Mouse (Mus musculus): ENCODE results near the gene Rmdn3. TPM values are rescaled to one million over a fixed set of nuclear protein-coding genes. Genes with fewer than 3 reads are reported as not detected.

Rmdn3 gene
- total and polyA plus RNA-seq, 3 experiments, result 41.8 to 59.1 (median 49.9) TPM

- TF ChIP-seq SIN3A (IDR thresholded peaks at IDR 0.05; ENCODE audit: low read length) (peak; percentile 97), MAZ (IDR thresholded peaks at IDR 0.05; ENCODE audit: low read depth, low read length) (no peak), RCOR1 (conservative IDR thresholded peaks at IDR 0.05; ENCODE audit: low read depth, low read length) (no peak), NRF1 (IDR thresholded peaks at IDR 0.05; ENCODE audit: low read depth, low read length) (peak; percentile 73), PAX5 (IDR thresholded peaks at IDR 0.05; ENCODE audit: low read length) (no peak), UBTF (IDR thresholded peaks at IDR 0.05; ENCODE audit: low read depth, low read length) (peak; percentile 61; the same call in 1 of the 2 replicates), E2F4 (IDR thresholded peaks at IDR 0.05; ENCODE audit: insufficient replicate concordance, low read depth, low read length) (peak; percentile 96; the same call in 1 of the 2 replicates), IRF4 (IDR thresholded peaks at IDR 0.05; ENCODE audit: low read depth, low read length) (peak; percentile 26; the same call in 1 of the 2 replicates), NELFE (IDR thresholded peaks at IDR 0.05; ENCODE audit: low read depth, low read length) (peak; percentile 90), ELF1 (IDR thresholded peaks at IDR 0.05; ENCODE audit: low read depth, low read length) (peak; percentile 92), KAT2A (IDR thresholded peaks at IDR 0.05; ENCODE audit: insufficient replicate concordance, low read length) (peak; percentile 96; the same call in 1 of the 2 replicates), CHD1 (IDR thresholded peaks at IDR 0.05; ENCODE audit: low read depth, low read length) (no peak), TCF12 (IDR thresholded peaks at IDR 0.05; ENCODE audit: low read depth, low read length) (peak; percentile 64), MAFK (IDR thresholded peaks at IDR 0.05; ENCODE audit: insufficient replicate concordance, low read length) (no peak), ZNF384 (IDR thresholded peaks at IDR 0.05; ENCODE audit: low read depth, low read length) (no peak; the same call in 1 of the 2 replicates), ZKSCAN1 (IDR thresholded peaks at IDR 0.05; ENCODE audit: borderline replicate concordance, low read depth, low read length) (no peak), POLR2AphosphoS2 (IDR thresholded peaks at IDR 0.05; ENCODE audit: low read depth, low read length) (peak; percentile 86; the same call in 1 of the 2 replicates), MEF2A (IDR thresholded peaks at IDR 0.05; ENCODE audit: borderline replicate concordance, low read depth, low read length) (peak; percentile 56), GABPA (IDR thresholded peaks at IDR 0.05; ENCODE audit: insufficient replicate concordance, low read depth, low read length) (peak; percentile 29; the same call in 1 of the 2 replicates), MXI1 (IDR thresholded peaks at IDR 0.05; ENCODE audit: low read depth, low read length) (peak; percentile 97), POLR2A (IDR thresholded peaks at IDR 0.05; ENCODE audit: low read depth, low read length) (peak; percentile 82), JUN (IDR thresholded peaks at IDR 0.05; ENCODE audit: insufficient read depth, low read depth, low read length) (no peak), BHLHE40 (IDR thresholded peaks at IDR 0.05; ENCODE audit: low read depth, low read length) (peak; percentile 50), CHD2 (IDR thresholded peaks at IDR 0.05; ENCODE audit: low read length) (0 out of 2 replicates have a peak, but pooled peaks have one; percentile 29), MYC (IDR thresholded peaks at IDR 0.05; ENCODE audit: low read depth, low read length) (peak; percentile 86), MAX (IDR thresholded peaks at IDR 0.05; ENCODE audit: low read length) (peak; percentile 94), USF1 (IDR thresholded peaks at IDR 0.05; ENCODE audit: low read depth, low read length) (no peak), EP300 (IDR thresholded peaks at IDR 0.05; ENCODE audit: low read length) (no peak), ZMIZ1 (IDR thresholded peaks at IDR 0.05; ENCODE audit: low read depth, low read length) (peak; percentile 77), HCFC1 (IDR thresholded peaks at IDR 0.05; ENCODE audit: low read depth, low read length) (peak; percentile 99), TBP (conservative IDR thresholded peaks at IDR 0.05; ENCODE audit: low read depth, low read length) (peak; percentile 75)
- Histone ChIP-seq H3K4me1 (ENCODE audit: control insufficient read depth in 1 of 2, insufficient read depth in 2 of 2) (peaks cover 0 to 26% of the 10 kb centered on the region in 2 experiments; a peak in 3 of 4 replicates), H3K36me3 (replicated peaks in 1 of 2; ENCODE audit: control insufficient read depth in 1 of 2, insufficient read depth in 1 of 2, low read length in 1 of 2) (peaks cover 17 to 40% of the 10 kb centered on the region in 2 experiments), H3K9me3 (replicated peaks; ENCODE audit: low read length) (no peaks in the 10 kb centered on the region), H3K79me2 (replicated peaks; ENCODE audit: control insufficient read depth, extremely low read depth, insufficient read depth, poor library complexity, severe bottlenecking) (peaks cover 48% of the 10 kb centered on the region), H3K9ac (ENCODE audit: insufficient read depth, low read depth) (peak within 1 kb of the TSS; percentile 85), H3K27ac (ENCODE audit: insufficient read depth, low read depth) (peak within 1 kb of the TSS; percentile 67), H3K4me2 (ENCODE audit: insufficient read depth, low read depth, poor library complexity, severe bottlenecking) (peak within 1 kb of the TSS; percentile 98), H3K4me3 (replicated peaks in 1 of 3; ENCODE audit: low read depth in 2 of 3, low read length in 2 of 3, poor library complexity in 1 of 3) (peak within 1 kb of the TSS; percentile 86 to 88 (median 87)), H3K27me3 (replicated peaks) (no peaks in the 10 kb centered on the region)
- DNase-seq (ENCODE audit: extremely low read depth), result peak; percentile 92
- in situ Hi-C loops (cut with MboI; ENCODE audit: low pct_ligation_motif_present, low pct_unique_long_range_greater_than_20kb, low sequenced_read_pairs) (no loop called here), dilution Hi-C loops (cut with MboI; ENCODE audit: extremely low pct_ligation_motif_present, extremely low pct_unique_long_range_greater_than_20kb, low sequenced_read_pairs) (no loop called here)
Measured at GRCm38 (mm10) chr2:119112438-119113112, 44.3 kb downstream of the Rmdn3 start, which contains the start of gene Rad51. TSS of gene Rad51 (plus strand) at chr2:119112793.
